8 mouse cellular contexts compared by ENCODE assay signal in genomic region chr19:16956319-16956718, GRCm38 (mm10). TPM values are rescaled to one million over a fixed set of nuclear protein-coding genes. Genes with fewer than 3 reads are reported as not detected.
A peak's percentile ranks its signal among the peaks of the same experiment; 100 is the strongest.
DNase-seq lines count a peak whose midpoint lies in the region; ATAC-seq and TF ChIP-seq lines count a peak whose summit lies in the region.

No protein-coding gene starts in this region.

- peaks cover 10% of the 10 kb centered on the region; the same call in 1 of the 2 replicates for H3K4me1 ChIP-seq in kidney, postnatal 0 days (replicated peaks; ENCODE audit: insufficient read depth, low read length)
- H3K4me1 ChIP-seq in embryonic facial prominence, embryonic 15.5 days = peaks cover 13% of the 10 kb centered on the region
- peaks cover 14% of the 10 kb centered on the region for H3K4me1 ChIP-seq in limb, embryonic 10.5 days
- H3K4me1 ChIP-seq in neural tube, embryonic 13.5 days (replicated peaks) = peaks cover 16% of the 10 kb centered on the region

- no peaks in the 10 kb centered on the region for H3K9me3 ChIP-seq in kidney, postnatal 0 days (replicated peaks; ENCODE audit: low read length)
- no peaks in the 10 kb centered on the region for H3K9me3 ChIP-seq in embryonic facial prominence, embryonic 15.5 days (replicated peaks)
- H3K9me3 ChIP-seq in limb, embryonic 10.5 days (replicated peaks) = no peaks in the 10 kb centered on the region
- no peaks in the 10 kb centered on the region for H3K9me3 ChIP-seq in neural tube, embryonic 13.5 days

- no peak for DNase-seq in kidney, postnatal 0 days (ENCODE audit: low spot score)
- no peak for DNase-seq in kidney, adult 11 months
- DNase-seq in limb, embryonic 10.5 days (ENCODE audit: low spot score) = no peak
- no peak for DNase-seq in spleen, postnatal 4 days (ENCODE audit: low spot score in 2 of 2)
- no peak for DNase-seq in cerebellum, postnatal 14 days
- DNase-seq in urinary bladder, postnatal 36 days (ENCODE audit: low spot score in 2 of 2) = no peak

- WGBS in kidney, postnatal 0 days = 1% methylated on average over 7 of the region's 7 CpGs
- 1% methylated on average over 7 of the region's 7 CpGs for WGBS in embryonic facial prominence, embryonic 15.5 days
- 4% methylated on average over 7 of the region's 7 CpGs for WGBS in limb, embryonic 10.5 days
- WGBS in neural tube, embryonic 13.5 days = 1% methylated on average over 7 of the region's 7 CpGs

- peak overlapping the region; percentile 67 for H3K4me2 ChIP-seq in kidney, postnatal 0 days (ENCODE audit: low read length)
- H3K4me2 ChIP-seq in embryonic facial prominence, embryonic 15.5 days (replicated peaks) = peak overlapping the region; percentile 65
- peak overlapping the region; percentile 78 for H3K4me2 ChIP-seq in neural tube, embryonic 13.5 days

- no peak overlapping the region for H3K9ac ChIP-seq in kidney, postnatal 0 days (ENCODE audit: low read depth, low read length)
- no peak overlapping the region for H3K9ac ChIP-seq in embryonic facial prominence, embryonic 15.5 days
- peak overlapping the region; percentile 66 for H3K9ac ChIP-seq in neural tube, embryonic 13.5 days

- no peaks in the 10 kb centered on the region for H3K36me3 ChIP-seq in kidney, postnatal 0 days (ENCODE audit: insufficient read depth, low read length)
- no peaks in the 10 kb centered on the region for H3K36me3 ChIP-seq in embryonic facial prominence, embryonic 15.5 days
- H3K36me3 ChIP-seq in limb, embryonic 10.5 days = no peaks in the 10 kb centered on the region
- H3K36me3 ChIP-seq in neural tube, embryonic 13.5 days = no peaks in the 10 kb centered on the region

- H3K27ac ChIP-seq in kidney, postnatal 0 days = no peak overlapping the region
- H3K27ac ChIP-seq in embryonic facial prominence, embryonic 15.5 days (replicated peaks) = no peak overlapping the region
- H3K27ac ChIP-seq in limb, embryonic 10.5 days = no peak overlapping the region
- no peak overlapping the region for H3K27ac ChIP-seq in neural tube, embryonic 13.5 days (replicated peaks)

- H3K27me3 ChIP-seq in kidney, postnatal 0 days (ENCODE audit: insufficient read depth, low read length) = no peaks in the 10 kb centered on the region
- peaks cover 31% of the 10 kb centered on the region for H3K27me3 ChIP-seq in embryonic facial prominence, embryonic 15.5 days
- H3K27me3 ChIP-seq in limb, embryonic 10.5 days (ENCODE audit: low read depth, poor library complexity, severe bottlenecking) = peaks cover 34% of the 10 kb centered on the region
- H3K27me3 ChIP-seq in neural tube, embryonic 13.5 days = peaks cover 63% of the 10 kb centered on the region

- ATAC-seq in kidney, postnatal 0 days (replicated peaks; ENCODE audit: low FRiP score, low read depth) = no peak
- ATAC-seq in embryonic facial prominence, embryonic 15.5 days (ENCODE audit: insufficient number of reproducible peaks, low FRiP score, low TSS enrichment, low read depth) = 0 out of 2 replicates have a peak, but pooled peaks have one; percentile 15
- ATAC-seq in neural tube, embryonic 13.5 days (ENCODE audit: low read depth) = peak; percentile 33

- peak overlapping the region; percentile 26 for H3K4me3 ChIP-seq in kidney, postnatal 0 days (replicated peaks; ENCODE audit: low read depth, low read length)
- peak overlapping the region; percentile 37 for H3K4me3 ChIP-seq in embryonic facial prominence, embryonic 15.5 days (replicated peaks)
- H3K4me3 ChIP-seq in limb, embryonic 10.5 days = peak overlapping the region; percentile 49
- peak overlapping the region; percentile 46 for H3K4me3 ChIP-seq in neural tube, embryonic 13.5 days

- TF ChIP-seq CTCF in kidney, postnatal 0 days (IDR thresholded peaks at IDR 0.05; ENCODE audit: low read depth) = no peak

RNA-seq across cellular contexts. Expression of gene Prune2, which starts 0.4 kb away (rescaled TPM):
- 1.1 and 1.3 TPM in 2 replicates for polyA plus RNA-seq in kidney, postnatal 0 days (2015; fragmentation: Nextera tagmentation; extraction: Ambion mirVana)
- polyA plus RNA-seq in embryonic facial prominence, embryonic 15.5 days (2015; fragmentation: Nextera tagmentation; extraction: Ambion mirVana) = 4.0 and 4.6 TPM in 2 replicates
- polyA plus RNA-seq in limb, embryonic 10.5 days (2016; fragmentation: Nextera tagmentation; extraction: Ambion mirVana) = 0.21 and 0.28 TPM in 2 replicates
- polyA plus RNA-seq in neural tube, embryonic 13.5 days (2015; fragmentation: Nextera tagmentation; extraction: Ambion mirVana) = 7.2 and 8.4 TPM in 2 replicates
